Mouse (Mus musculus) liver, embryonic 14.5 days (tissue): Measurements from ENCODE around the gene Aaas.

Experiments used
- CTCF ChIP-seq: IDR thresholded peaks from 2 replicates; pipeline ENCODE4 v1.5.1; 2016; ENCODE audit warnings: antibody characterized with exemption, low read depth, control low read depth
- EP300 ChIP-seq: IDR thresholded peaks from 2 replicates; pipeline ENCODE4 v1.6.1; 2016; ENCODE audit warnings: antibody characterized with exemption, low read depth

DNA sequence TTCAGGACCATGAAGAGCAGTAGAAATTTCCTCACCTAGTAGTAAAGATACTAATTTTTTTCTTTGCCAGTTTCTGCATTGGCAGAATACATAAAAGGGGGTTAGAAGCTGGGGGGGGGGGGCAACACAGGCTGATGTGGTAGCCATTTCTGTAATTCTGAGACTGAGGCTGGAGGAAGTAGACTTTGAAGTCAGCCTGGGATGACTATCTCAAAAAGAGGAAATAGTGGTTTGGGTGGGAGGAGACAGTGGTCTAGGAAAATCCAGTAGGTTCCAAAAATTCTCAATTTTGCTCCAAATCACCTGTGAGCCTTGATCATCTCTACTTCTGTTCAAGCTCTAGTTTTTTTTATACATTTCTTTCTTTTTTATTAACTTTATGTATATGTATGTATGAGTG lies 39.1 kb downstream of the Aaas start:
- TF ChIP-seq CTCF (no peak), EP300 (no peak)
